Mouse (Mus musculus): Measurements from ENCODE around the gene Rag1. TPM values are rescaled to one million over a fixed set of nuclear protein-coding genes. Genes with fewer than 3 reads are reported as not detected.

The Rag1 gene
- total RNA-seq, 2 experiments from 2014 or later: not detected

DNA sequence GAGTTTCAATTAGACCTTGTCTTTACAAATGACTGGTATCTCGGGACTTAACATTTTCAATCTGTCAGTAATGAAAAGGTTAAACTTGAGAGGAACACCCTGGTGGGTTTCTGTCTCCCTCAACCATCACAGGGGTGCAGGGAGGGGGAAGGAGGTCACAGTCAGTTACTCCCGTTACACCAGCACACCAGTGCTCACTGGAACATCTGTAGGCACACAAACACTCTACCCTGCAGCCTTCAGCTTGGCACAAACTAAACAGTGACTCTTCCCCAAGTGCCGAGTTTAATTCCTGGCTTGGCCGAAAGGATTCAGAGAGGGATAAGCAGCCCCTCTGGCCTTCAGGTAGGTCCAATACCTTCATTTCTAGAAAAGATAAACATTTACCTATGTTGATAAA is 24.8 kb downstream of the Rag1 start, which contains the start of gene Rag2:
TSS of gene Rag2 (plus strand) at position 193 of the 400 bp plus-strand sequence.
- intact Hi-C loops (cut with DNase I): no loop called here
- no peak for TF ChIP-seq CTCF (IDR thresholded peaks at IDR 0.05)
- Histone ChIP-seq H3K4me3 (no peak within 1 kb of the TSS), H3K27ac (no peak within 1 kb of the TSS)
- DNase-seq: no peak

- Histone ChIP-seq H3K4me3 (no peak overlapping the region), H3K27ac (no peak overlapping the region)
- intact Hi-C loops (cut with DNase I): no loop called here
- TF ChIP-seq CTCF (IDR thresholded peaks at IDR 0.05): no peak
- no peak for DNase-seq
Observed at GRCm38 (mm10) chr2:101624011-101624410, 25.3 kb downstream of the Rag1 start.

DNA sequence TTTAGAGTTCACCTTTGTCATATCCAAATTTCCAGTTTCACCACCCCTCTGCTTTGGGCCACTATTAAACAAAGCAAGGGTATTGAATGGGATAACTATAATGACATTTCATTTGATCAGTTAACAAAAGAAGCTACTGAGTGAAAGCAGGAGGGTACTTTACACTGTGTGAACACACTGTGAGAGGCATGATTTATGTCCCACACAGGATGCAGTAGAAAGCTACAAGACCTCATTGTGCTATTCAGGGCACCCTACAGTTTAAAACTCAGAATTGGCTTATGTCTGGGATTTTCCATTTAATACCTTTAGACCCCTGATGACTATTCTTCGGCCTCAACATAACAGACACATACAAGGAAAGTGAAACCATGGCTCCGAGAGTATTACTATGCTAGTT is 26.3 kb downstream of the Rag1 start:
- no peak for DNase-seq
- Histone ChIP-seq H3K27ac (no peak overlapping the region), H3K4me3 (no peak overlapping the region)
- no peak for TF ChIP-seq CTCF (IDR thresholded peaks at IDR 0.05)
- intact Hi-C loops (cut with DNase I): no loop called here

- no peak for TF ChIP-seq CTCF (IDR thresholded peaks at IDR 0.05)
- H3K4me3 ChIP-seq: no peak overlapping the region
Observed at GRCm38 (mm10) chr2:101621611-101622010, 27.7 kb downstream of the Rag1 start.

DNA sequence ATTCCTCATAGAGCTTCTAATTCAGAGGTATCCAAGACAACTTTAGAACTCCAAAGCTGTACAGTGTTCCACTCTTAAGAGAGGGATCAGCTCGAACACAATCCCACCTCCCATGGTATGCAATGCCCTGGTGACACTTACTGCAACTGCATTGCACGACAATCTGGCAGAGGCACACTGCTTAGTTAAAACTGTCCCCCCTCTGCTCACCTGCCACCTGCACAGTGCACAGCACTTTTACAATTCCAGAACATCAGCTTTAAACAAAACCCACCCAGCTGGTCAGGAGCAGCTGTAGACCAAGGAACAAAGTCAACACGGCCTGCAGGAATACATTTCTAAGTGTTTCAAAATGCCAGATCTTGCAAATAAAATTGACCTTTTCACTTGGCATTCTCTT is 28.4 kb downstream of the Rag1 start:
- DNase-seq: no peak
- intact Hi-C loops (cut with DNase I): no loop called here
- H3K27ac ChIP-seq: no peak overlapping the region
- H3K4me3 ChIP-seq: no peak overlapping the region
- TF ChIP-seq CTCF (IDR thresholded peaks at IDR 0.05): no peak

More at GRCm38 (mm10) chr2:101621611-101622010, 27.7 kb downstream of the Rag1 start:
- no peak overlapping the region for H3K27ac ChIP-seq
- no peak for DNase-seq
- intact Hi-C loops (cut with DNase I): no loop called here

GRCm38 (mm10) chr2:101618373-101618772 is 30.9 kb downstream of the Rag1 start:
- Histone ChIP-seq H3K4me3 (no peak overlapping the region), H3K27ac (no peak overlapping the region)
- TF ChIP-seq CTCF (IDR thresholded peaks at IDR 0.05): no peak
- intact Hi-C loops (cut with DNase I): no loop called here
- no peak for DNase-seq

GRCm38 (mm10) chr2:101615464-101616305 is 33.6 kb downstream of the Rag1 start:
- H3K27ac ChIP-seq: no peak overlapping the region

GRCm38 (mm10) chr2:101610861-101611260 is 38.4 kb downstream of the Rag1 start:
- Histone ChIP-seq H3K4me3 (no peak overlapping the region), H3K27ac (no peak overlapping the region)
- intact Hi-C loops (cut with DNase I): no loop called here
- TF ChIP-seq CTCF (IDR thresholded peaks at IDR 0.05): no peak
- no peak for DNase-seq

More at GRCm38 (mm10) chr2:101615464-101616305, 33.6 kb downstream of the Rag1 start:
- no peak overlapping the region for H3K4me3 ChIP-seq
- DNase-seq: no peak
- intact Hi-C loops (cut with DNase I): no loop called here
- TF ChIP-seq CTCF (IDR thresholded peaks at IDR 0.05): no peak

DNA sequence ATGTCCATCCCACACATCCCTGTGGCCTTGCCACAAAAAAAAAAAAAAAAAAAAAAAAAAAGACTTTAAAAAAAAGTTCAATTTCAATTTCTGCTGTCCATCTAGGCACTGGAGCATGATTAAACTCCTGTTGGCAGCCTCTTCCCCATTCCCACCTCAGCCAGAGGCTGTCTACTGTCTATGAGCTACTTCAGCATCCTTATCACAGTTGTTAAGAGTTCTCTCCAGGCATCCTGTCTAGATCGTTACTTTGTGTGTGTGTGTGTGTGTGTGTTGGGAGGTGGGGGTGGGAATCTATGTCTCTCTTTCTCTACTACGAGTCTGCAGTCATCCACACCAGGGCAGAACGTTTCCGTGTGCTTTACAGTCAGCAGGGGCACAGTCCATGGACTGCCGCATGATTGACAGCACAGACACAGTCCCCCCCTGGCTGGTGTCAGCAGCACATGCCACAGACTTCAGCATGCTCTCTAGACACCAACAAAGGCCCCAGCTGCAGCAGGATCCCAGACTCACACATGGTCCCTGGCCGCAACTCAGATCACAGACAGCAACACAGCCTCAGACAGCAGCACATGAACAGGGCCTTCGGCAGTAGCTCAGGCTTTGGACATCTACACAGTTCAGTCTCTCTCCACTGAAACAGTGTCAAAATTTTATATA is 40.9 kb downstream of the Rag1 start:
- intact Hi-C loops (cut with DNase I): no loop called here
- H3K27ac ChIP-seq: no peak overlapping the region
- no peak for TF ChIP-seq CTCF (IDR thresholded peaks at IDR 0.05)
- no peak for DNase-seq
- no peak overlapping the region for H3K4me3 ChIP-seq

- DNase-seq: no peak
- no peak overlapping the region for H3K4me3 ChIP-seq
- H3K27ac ChIP-seq: no peak overlapping the region
- intact Hi-C loops (cut with DNase I): no loop called here
- no peak for TF ChIP-seq CTCF (IDR thresholded peaks at IDR 0.05)
Observed at GRCm38 (mm10) chr2:101603099-101603498, 46.2 kb downstream of the Rag1 start.

- intact Hi-C loops (cut with DNase I): no loop called here
- Histone ChIP-seq H3K27ac (peak overlapping the region; percentile 75), H3K4me3 (peak overlapping the region; percentile 42)
- TF ChIP-seq CTCF (IDR thresholded peaks at IDR 0.05): peak; percentile 18; the same call in 1 of the 2 replicates
- peak; percentile 70 for DNase-seq
Observed at GRCm38 (mm10) chr2:101600703-101601102, 48.6 kb downstream of the Rag1 start.

GRCm38 (mm10) chr2:101598190-101599181 is 50.8 kb downstream of the Rag1 start:
- intact Hi-C loops (cut with DNase I): no loop called here
- Histone ChIP-seq H3K27ac (no peak overlapping the region), H3K4me3 (peak overlapping the region; percentile 16)
- DNase-seq: no peak
- no peak for TF ChIP-seq CTCF (IDR thresholded peaks at IDR 0.05)

Data from gastrocnemius, adult 2 months (tissue).